Mouse (Mus musculus) cerebellum, adult 9-11 months (tissue): Measurements from ENCODE around the gene Nfkbia.

Source experiments
- DNase-seq: peaks from one replicate; pipeline ENCODE4 v3.0.0; 2022

Nfkbia gene

DNA sequence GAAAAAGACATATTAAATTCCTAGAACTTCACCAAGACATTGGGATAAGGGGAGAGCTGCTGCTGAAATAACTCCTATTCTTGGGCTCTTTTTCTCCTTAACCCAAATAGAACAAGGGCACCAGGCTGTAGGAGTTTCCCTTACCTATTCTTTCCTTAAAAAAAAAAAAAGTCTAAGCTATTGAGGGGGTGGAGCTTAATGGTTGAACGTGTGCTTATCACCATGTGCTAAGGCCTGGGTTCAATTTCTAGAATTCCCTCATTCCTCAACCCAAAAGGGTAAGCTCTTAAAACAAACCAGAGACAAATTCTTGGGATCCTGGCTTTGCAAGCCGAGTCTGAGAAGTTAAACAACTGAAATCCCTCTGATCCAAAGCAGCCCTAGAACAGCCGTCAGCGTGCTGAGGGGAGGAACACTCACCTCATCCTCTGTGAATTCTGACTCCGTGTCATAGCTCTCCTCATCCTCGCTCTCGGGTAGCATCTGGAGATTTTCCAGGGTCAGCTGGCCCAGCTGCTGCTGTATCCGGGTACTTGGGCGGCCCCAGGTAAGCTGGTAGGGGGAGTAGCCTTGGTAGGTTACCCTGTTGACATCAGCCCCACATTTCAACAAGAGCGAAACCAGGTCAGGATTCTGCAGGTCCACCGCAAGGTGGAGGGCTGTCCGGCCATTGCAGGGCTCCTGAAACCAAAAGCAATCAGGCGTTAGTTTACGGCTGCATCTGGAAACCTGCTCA is 2.3 kb downstream of the Nfkbia start:
- peak; percentile 41 for DNase-seq

DNA sequence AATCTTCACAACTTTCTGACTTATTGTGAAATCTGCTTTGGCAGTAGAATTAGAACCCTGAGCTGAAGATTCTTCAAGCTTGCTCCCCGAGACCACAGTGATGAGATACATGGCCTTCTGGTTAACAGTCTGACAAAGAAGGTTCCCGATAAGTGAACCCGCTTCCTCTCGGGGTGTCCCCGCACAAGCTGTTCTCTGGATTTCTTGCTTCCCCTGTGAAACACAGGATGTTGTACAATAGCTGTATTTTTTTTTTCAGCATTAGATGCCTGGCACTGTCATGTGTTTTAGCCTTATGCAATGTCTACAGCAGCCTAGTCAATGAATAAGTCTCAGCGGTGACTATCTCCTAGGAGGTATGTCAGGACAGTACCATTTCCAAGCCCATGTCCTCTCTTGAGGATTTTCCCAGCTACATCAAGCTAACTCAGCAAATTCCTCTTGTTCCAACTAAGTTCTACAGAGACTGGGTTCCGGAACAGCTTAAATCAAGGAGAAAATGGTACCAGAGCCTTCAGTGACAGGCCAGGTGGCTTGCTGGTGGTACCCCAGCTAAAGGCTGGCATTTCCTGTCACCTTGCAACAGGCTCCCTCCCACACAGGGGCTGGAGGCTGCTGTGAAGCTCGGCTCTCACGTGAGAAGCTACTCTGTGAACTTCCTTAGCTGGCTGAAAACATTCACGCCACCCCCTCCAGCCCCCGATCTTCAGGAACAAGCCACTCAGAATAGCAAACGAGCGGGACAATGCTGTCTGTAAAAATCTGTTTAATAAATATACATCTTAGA is 3.6 kb downstream of the Nfkbia start:
- no peak for DNase-seq

DNA sequence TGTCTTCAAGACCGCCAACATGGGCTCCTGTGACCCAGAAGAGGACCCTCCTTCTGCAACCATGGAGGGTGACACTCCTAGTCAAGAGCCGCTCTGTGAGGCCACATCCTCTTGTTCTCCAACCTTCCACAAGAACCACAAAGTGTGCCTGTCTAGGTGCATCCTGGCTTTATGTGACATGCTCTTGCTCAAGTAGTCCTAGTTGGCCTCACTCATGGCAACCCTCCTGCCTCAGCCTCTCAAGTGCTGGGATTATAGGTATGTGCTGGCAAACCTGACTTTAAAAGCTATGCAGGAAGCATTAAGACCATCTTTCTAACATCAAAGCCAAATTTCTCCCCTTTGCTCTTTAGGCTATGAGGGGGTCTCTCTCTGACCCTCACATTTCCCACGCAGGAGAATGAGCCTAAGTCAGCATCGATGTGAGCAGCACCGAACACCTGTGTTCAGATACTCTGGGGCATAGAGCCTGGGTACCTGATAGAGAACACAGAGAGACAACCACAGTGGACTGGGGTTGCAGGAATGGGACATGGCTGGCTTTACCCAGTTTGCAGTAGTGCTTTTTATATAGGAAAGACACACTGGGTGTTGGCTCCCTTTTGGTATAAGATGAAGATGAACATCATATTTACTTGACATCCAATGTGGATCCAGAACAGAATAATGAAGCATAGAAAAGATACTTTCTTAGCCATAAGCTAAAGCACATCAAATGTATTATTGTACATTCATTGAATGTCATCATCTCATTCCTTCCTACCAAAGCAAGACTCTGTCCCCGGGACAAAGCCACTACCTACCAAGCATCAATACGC is 4.4 kb downstream of the Nfkbia start:
- no peak for DNase-seq

DNA sequence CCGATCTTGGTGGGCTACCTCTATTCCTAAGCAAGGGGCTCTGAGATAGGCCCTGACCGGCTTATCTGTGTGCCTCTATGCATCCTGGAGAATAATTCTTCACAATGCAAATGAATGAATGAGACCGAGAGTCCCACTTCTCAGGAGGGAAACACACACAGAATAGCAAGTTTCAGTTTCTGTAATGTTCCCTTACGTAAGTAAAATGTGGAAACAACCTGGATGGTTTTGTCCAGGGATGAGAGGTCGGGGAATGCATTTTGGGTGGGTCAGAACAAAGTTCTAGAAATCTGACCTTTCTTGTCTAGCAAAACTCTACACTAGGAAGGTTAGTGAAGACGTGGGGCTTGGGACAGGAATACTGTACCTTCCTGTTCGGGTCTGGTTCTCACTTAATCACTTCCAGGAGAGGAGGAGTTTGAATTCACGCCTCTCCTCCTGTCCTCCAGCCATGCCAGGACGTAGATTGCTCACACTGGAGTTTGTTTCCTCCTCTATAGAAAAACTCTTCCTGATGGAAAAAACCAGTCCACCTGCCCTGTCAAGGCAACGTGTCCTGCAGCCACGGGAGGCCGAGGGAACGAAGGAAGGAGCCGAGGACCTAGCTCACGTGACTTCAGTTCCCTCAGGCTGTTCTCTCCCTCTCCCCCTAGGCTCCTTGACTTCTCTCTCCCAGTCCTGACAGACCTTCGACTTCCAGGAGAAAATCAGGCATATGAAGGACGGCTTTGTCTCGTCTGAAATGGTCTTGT is 5.3 kb downstream of the Nfkbia start:
- DNase-seq, result no peak

DNA sequence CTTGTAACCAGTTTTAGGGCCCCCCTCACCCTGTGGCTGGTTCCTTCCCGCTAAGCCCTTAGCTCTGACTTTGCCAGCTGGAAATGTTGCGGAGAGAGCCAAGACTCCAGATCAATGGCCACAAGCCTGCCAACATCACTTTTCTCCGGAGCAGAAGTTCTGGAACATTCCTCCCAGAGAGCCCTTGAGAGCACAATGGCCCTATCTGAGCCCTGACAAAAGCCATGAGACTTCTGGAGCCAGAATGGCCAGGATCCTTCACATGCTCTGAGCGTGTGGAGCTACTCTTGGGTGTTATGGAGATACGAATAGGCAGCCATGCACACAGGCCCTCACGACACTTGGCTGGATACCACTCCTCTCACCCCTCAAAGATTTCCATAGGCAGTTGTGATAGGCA is 7.6 kb downstream of the Nfkbia start:
- no peak for DNase-seq

DNA sequence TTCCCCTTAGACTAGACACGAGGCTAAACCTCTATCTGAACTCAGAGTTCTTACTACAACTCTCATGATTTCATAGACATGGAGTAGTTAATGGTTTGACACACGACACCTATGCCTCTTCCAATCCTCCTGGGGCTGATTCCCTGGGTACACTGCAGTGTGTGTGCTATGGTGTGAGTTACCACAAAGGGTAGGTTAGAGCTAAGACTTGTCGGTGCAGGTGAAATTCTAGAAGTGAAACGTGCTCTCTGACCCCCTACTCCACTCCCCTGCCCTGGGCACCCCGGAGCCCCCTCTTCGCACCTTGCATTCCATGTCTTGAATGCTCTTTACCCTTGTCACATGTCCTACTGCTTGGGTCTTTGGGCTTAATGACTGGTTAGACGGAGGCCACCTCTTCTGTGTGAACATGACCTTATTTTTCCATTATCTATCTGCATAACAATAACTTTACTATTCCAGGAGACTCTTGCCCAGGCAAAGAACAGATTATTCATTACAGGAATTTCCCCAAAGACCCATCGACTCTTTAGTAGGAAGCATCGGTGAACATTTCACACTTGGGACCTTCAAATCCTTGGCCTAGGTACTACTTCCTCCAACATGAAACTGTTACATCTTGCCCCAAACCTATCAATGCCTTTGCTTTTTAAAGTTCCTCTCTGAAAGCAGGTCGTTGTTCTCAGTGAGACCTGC is 8.2 kb downstream of the Nfkbia start:
- DNase-seq, result no peak

DNA sequence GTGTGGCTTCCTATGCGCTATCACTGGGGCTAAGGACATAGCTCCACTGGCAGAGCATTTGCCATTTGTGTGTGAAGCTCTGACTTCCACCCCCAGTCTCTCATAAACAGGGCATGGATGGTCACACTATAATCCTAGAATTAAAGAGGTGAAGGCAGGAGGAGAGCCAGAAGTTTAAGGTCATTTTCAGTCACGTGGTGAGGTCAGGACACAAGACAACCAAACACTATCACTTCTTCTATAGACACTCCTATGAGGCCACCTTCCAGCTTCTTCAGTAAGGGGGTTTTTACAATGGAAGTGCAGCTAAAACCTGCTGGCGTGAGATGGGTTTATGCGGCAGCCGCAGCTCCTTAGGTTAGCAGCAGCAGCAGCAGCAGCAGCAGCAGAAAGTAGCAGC is 8.9 kb downstream of the Nfkbia start:
- DNase-seq, result no peak

DNA sequence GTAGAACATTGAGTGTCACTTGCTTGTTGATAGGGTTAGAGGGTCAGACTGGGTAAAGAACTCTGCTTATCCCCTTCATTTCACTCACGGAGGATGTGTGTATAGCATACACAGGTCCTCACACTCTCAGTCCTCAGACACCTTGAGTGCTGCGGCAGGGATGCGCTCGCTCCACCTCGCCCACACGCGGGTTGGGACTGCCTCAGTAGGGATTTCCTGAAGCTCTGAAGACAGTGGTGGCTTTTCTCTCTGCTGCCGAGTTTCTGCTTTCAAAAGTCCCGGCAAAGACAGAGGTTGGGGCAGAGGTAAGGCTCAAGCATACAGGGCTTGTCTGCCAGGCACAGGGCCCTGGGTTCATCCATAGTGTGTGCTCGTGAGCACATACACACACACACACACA is 9.7 kb downstream of the Nfkbia start:
- no peak for DNase-seq

DNA sequence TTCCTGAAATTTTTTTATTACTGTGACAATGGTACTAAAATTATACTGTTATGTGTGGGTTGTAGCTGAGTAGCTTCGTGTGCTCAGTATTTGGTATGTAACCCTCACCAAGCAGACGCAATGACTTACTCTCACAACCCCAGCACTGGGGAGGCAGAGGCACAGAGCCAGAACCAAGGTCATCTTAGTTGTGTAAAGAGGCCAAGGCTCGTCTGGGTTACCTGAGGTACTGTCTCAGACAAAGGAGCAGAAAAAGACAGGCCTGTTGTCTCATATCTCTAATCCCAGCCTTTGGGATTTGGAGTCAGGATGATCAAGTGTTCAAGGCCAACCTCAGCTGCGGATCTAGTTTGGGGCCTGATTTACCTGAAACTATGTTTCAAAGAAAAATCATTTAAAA is 10.7 kb downstream of the Nfkbia start:
- no peak for DNase-seq

DNA sequence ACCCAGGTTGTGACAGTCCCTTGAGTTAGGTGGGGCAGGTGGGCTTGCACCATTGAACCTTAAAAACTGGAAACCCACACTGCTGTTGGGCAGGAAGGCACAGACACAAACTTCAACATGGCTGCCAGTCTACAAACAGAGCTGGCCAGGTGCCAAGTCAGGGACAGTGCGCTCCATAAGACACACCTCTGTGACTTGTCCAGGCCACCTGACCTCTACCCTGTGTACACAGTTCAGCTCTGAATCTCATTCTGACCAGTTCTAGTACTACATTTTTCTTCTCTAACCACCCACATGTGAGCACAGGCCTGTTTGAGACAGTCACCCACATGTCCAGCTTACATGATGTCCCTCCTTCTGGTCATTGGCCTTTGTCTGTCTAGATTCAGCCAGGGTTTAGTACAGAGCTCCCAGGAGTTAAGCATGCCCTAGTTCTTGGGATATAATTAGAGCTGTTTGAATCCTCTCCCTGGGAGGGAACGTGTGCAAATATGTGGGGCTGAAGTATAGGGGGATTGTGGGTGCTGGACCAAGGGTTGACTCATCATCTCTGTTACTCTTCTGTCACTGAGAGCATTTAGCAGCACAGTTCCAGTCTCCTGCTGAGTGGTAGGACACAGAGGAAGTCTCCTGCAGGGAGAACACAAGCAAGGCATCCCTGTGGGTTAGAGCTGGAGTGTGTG is 11.8 kb downstream of the Nfkbia start:
- no peak for DNase-seq

DNA sequence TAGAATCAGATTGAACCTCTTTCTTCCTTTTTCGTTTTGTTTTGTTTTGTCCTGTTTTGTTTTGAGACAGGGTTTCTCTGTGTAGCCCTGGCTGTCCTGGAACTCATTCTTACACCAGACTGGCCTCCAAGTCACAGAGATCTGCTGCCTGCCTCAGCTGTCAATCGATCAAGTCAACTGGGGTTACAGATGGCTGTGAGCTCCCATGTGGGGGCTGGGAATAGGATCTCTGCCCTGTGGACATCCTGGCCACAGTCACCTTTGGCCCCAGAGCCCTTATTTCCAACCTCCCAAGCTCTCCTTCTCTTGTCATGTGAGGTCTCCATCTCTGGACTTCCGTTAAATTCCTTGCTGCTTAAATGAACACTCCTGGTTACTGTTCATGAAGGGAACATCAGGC is 13.5 kb downstream of the Nfkbia start:
- no peak for DNase-seq

DNA sequence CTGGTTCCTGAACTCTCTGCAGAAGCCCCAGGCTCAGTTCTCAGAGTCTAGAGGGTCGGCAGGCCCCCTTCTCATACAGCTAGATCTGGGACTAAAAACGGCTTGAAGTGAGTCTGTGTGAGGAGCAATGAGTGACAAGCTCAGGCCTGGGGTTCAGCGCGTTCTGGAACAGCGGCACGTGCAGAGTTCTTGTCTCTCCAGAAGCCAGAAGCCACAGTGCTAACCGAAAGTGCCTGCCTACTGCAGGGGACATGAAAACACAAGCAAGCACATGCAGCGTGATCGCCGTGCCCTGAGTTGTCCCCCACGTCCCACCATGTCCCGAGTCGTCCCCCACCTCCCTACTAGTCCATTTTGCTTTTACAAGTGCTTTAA is 18.3 kb downstream of the Nfkbia start:
- no peak for DNase-seq

DNA sequence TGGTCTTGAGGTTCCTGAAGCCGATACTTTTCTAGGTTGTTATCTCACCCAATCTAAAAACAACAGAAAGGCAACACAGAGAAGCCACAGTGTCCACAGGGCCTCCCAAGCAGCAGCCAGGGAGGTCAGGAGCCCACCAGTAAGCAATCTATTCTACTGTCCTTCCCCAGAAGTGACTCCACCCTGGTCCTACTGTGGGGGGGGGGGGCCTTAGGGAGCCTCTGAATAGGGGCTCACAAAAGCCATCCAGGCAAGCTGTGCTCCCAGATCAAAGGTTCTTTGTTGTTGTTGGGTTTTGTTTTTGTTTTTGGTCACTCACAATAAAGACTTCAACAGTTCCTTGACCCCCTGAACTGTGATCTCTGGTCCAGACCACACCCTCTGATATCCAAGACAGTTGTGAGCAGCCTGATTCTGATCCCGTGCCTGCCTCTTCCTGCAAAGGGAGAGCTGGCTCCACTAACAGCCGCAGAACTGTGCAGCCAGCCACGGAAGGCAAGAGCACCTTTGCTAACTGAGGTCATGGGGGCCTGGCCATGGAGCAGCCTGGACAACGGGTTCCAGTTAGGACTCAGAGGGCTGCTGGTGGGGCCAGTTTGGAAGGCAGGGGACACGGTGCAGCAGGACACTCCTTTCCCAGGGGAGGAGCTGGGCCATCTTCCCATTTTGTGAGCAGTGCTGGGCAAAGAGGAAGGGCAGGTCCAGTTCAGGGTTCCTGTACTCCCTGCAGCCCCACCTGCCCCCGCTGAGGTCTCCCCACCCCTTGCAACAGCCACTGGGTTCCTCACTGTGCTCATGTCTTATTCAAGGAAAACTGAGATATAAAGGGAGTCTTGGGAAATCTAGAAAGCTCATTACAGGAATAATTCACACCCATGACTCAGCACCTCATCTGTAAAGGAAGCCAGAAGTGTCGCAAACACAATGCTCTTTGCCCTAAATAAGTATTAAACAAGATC is 18.9 kb downstream of the Nfkbia start:
- no peak for DNase-seq

DNA sequence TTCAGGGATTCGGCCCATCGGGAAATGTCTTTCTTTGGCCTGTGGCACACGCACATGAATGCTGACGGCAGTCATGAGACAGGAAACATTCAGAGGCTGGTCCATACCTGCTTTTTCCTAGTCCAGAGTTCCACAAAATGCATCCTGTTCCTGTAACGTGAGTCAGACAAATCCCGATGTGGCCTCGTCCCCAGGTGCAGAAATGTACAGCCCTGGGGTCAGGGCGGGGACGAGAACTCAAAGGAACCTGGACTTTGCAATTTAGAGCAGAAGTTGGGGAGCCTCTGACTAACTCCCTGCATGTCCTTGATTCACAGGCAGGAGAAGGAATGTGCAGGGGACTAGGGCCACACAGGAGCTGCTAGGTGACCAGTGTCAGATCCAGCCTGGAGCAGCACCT is 21.1 kb downstream of the Nfkbia start:
- DNase-seq, result no peak

DNA sequence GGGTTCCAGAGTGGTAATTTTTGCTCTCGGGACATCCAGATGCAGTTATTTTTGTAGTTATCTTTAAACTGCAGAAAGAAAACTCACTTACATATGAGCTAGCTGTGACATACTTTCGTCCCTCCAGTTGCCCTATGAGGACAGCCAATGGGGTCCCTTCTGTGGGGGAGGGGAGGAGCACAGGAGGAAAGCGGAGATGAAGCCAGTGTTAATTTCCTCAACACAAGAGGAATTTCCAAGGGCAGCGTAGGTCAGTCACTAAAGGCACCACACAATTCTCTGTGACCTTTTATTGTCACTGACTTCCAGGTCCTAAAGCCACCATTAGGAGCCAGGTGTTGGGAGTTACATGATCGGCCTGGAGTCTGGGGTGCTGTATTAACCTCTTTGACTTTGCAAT is 22.0 kb downstream of the Nfkbia start:
- DNase-seq, result no peak

DNA sequence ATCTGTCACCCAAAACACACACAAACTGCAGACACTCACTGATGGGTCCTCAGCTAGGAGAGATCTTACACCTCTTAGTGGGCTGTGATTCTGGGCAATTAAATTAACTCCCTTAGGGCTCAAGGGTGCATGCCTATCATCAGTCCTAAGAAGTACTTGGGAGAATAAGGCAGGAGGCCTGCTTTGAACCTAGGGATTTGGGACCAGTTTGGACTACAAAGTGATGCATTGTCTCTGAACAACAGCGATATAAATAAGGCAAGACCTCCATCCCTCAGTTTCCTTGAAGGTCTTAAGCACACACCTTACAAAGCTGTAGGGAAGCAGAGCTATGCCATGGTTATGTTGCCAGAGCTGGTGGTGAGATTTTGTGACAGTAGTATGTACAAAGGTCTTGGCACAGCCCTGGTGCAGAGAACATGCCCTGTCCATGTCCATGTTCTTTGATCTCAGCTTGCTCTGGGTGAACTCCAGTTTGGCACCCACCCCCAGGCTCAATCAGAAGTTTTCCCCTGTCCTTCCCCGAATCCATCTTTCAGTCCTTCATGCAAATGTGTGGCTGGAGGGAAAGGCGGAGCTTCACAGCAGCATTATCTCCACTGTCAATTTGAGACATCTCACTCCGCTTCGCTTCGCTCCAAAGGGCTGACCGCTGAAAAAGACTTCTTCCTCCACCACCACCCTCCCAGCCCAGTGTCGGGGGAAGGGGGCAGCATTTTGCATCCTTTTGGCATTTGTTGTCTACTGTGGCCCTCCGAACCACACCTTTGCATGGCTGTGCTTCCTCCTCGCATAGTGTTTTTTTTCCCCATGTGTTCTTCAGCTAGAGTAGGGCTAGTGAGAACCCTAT is 24.9 kb downstream of the Nfkbia start:
- peak; percentile 32 for DNase-seq

DNA sequence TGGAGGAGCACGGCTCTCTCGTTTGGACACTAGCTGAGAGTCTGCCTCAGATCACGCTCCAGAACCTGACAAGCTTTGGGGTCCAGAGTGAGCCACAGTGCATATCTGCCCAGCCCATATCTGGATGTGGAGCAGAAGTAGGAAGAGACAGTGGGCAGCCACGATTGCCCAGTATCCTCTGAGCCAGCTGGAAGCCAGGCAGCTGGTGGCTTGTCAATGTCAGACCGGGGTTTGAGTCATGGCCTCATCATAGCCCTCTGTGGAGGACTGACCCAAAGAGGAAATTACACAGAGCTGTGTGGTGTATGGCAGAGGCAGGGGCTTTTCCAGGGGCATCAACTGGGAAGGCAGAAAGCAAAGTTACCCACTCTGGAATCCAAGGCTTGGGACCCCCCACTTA is 25.6 kb downstream of the Nfkbia start:
- no peak for DNase-seq

DNA sequence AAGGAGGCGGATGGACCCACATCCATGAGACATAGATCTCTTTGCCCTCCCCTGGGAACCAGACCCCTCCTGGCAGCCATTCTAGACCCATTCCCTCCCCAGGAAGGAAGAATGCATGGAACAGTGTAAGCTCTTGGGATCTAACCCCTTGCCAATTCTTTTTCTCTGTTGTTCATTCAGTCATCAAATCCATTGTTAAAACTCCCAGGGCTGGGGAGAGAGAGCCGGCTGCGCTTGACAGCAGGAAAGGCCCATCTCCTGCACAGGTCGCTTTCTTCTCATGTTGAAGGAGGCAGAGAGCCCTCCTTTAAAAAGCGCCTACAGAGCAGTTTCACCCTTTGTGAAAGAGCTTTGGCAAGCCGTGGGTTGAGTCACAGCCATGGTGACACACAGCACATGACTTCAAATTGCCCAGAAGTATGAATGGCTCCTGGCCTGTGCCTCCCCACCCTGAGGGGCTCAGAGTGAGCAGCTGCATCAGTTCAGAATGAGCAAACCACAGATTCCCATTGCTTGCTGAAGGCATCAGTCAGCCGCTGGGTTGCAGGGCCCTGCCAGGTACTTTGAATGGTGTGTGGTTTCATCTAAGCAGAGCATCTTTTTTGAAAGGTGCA is 26.3 kb downstream of the Nfkbia start:
- peak; percentile 57 for DNase-seq

DNA sequence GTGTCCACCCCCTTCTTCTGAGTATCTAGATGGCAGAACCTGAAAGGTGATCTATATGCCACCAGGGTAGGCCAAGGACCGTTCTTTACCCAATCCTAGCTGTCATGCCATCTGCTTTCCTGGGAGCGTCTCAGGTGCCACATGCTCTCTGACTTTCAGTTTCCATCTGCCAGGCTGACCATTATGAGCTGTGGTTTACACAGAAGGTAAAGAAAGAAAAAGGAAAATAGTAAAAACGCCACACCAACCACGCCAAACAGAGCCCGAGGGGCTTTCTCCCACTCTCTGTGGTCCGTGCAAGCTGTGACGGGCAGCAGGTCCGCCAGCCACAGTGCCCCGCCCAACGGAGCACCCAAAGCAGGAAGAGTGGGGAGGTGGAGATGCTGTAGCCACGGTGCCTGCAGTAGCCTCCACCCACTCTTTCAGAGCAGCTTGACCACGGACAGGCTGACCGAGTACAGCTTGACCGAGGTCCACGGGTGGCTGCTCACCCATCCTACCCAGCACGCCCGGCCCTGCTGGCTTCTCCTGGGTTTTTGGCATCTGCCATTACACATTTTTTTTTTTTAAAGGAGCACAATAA is 27.0 kb downstream of the Nfkbia start:
- peak; percentile 89 for DNase-seq
